Mouse (Mus musculus) liver, embryonic 16.5 days (tissue): ENCODE results near the gene Kalrn. TPM values are rescaled to one million over a fixed set of nuclear protein-coding genes. Genes with fewer than 3 reads are reported as not detected.

Experiments used
- ATAC-seq: fragments of 200-750 bp; cut with Nextera tagmentation; 2 replicates; pipeline ENCODE4 v1.8.0; 2017; ENCODE audit warnings: low read depth, mild to moderate bottlenecking, moderate number of reproducible peaks, moderate library complexity
- H3K27ac ChIP-seq: fragments of 300-500 bp; sonication (generic); 2 replicates; pipeline ENCODE4 v1.5.1; 2014; ENCODE audit warnings: mild to moderate bottlenecking, low read length
- H3K27me3 ChIP-seq: fragments of 300-500 bp; sonication (generic); 2 replicates; pipeline ENCODE4 v1.6.1; 2014; ENCODE audit warnings: low read depth, low read length, mixed read lengths; ENCODE audit not compliant: control insufficient read depth, insufficient read depth
- H3K36me3 ChIP-seq: fragments of 300-500 bp; sonication (generic); 2 replicates; pipeline ENCODE4 v1.6.1; 2014; ENCODE audit warnings: mild to moderate bottlenecking; ENCODE audit not compliant: control insufficient read depth, insufficient read depth
- H3K4me1 ChIP-seq: fragments of 300-500 bp; sonication (generic); 2 replicates; pipeline ENCODE4 v1.6.1; 2014; ENCODE audit warnings: low read depth, low read length, mixed read lengths; ENCODE audit not compliant: control insufficient read depth
- H3K4me2 ChIP-seq: fragments of 300-500 bp; sonication (generic); 2 replicates; pipeline ENCODE4 v1.6.1; 2014; ENCODE audit warnings: low read depth, low read length, mixed read lengths
- H3K4me3 ChIP-seq: fragments of 300-500 bp; sonication (generic); 2 replicates; pipeline ENCODE4 v1.5.1; 2014; ENCODE audit warnings: low read depth, mild to moderate bottlenecking, low read length
- H3K9ac ChIP-seq: fragments of 300-500 bp; sonication (generic); 2 replicates; pipeline ENCODE4 v1.6.1; 2014; ENCODE audit warnings: low read depth, low read length
- H3K9me3 ChIP-seq: fragments of 300-500 bp; sonication (generic); replicated peaks from 2 replicates; pipeline ENCODE4 v1.6.1; 2016; ENCODE audit warnings: low read length; ENCODE audit not compliant: control insufficient read depth
- WGBS: fragments of 180-500 bp; shearing (Covaris S2); extraction: QIAGEN DNeasy Blood & Tissue Kit; methylation state at CpG from one replicate; pipeline ENCODE4 v1.1.7; 2014; ENCODE audit not compliant: insufficient replicate concordance; 5-methylcytosine and 5-hydroxymethylcytosine counted together
- polyA plus RNA-seq: library from polyadenylated mRNA; unstranded; fragments of >200 nt; fragmentation: Nextera tagmentation; extraction: Ambion mirVana; gene quantifications from 2 replicates; pipeline ENCODE4 v1.2.1, GENCODE M21; 2015

Gene Kalrn
- polyA plus RNA-seq: 9.9 and 11.2 TPM in 2 replicates

GRCm38 (mm10) chr16:34573151-34573802 is at the start of gene Kalrn:
Gene Kalrn (minus strand): TSS chr16:34573532.
- Histone ChIP-seq H3K27ac (no peak within 1 kb of the TSS), H3K9ac (peak within 1 kb of the TSS; percentile 52; the same call in 1 of the 2 replicates), H3K9me3 (no peaks in the 10 kb centered on the region), H3K36me3 (no peaks in the 10 kb centered on the region), H3K4me3 (peak within 1 kb of the TSS; percentile 61), H3K27me3 (peaks cover 51% of the 10 kb centered on the region), H3K4me1 (no peaks in the 10 kb centered on the region; the same call in 1 of the 2 replicates), H3K4me2 (peak within 1 kb of the TSS; percentile 71)
- under 1% methylated on average over 57 of the region's 84 CpGs for WGBS
- ATAC-seq: peak; percentile 74

- no peak for ATAC-seq
- 50% methylated on average over 2 of the region's 2 CpGs for WGBS
- Histone ChIP-seq H3K27ac (no peak overlapping the region), H3K4me3 (no peak overlapping the region), H3K36me3 (no peaks in the 10 kb centered on the region), H3K4me1 (no peaks in the 10 kb centered on the region), H3K27me3 (no peaks in the 10 kb centered on the region), H3K9ac (no peak overlapping the region), H3K9me3 (no peaks in the 10 kb centered on the region), H3K4me2 (no peak overlapping the region)
Observed at GRCm38 (mm10) chr16:34614021-34614420, 40.7 kb upstream of the Kalrn start.

GRCm38 (mm10) chr16:34610137-34610536 is 36.8 kb upstream of the Kalrn start:
- Histone ChIP-seq H3K36me3 (no peaks in the 10 kb centered on the region), H3K27me3 (no peaks in the 10 kb centered on the region), H3K27ac (no peak overlapping the region), H3K9ac (no peak overlapping the region), H3K9me3 (no peaks in the 10 kb centered on the region), H3K4me1 (no peaks in the 10 kb centered on the region; the same call in 1 of the 2 replicates), H3K4me3 (no peak overlapping the region), H3K4me2 (no peak overlapping the region)
- 36% methylated on average over 1 of the region's 1 CpGs for WGBS
- no peak for ATAC-seq

GRCm38 (mm10) chr16:34605679-34606078 is 32.3 kb upstream of the Kalrn start:
- whole genome bisulfite sequencing: 14% methylated on average over 3 of the region's 3 CpGs
- Histone ChIP-seq H3K4me3 (no peak overlapping the region), H3K9ac (no peak overlapping the region), H3K9me3 (no peaks in the 10 kb centered on the region), H3K27me3 (no peaks in the 10 kb centered on the region), H3K4me1 (no peaks in the 10 kb centered on the region; the same call in 1 of the 2 replicates), H3K27ac (no peak overlapping the region), H3K36me3 (no peaks in the 10 kb centered on the region), H3K4me2 (no peak overlapping the region)
- ATAC-seq: no peak; the same call in 1 of the 2 replicates

- WGBS: 46% methylated on average over 6 of the region's 6 CpGs
- Histone ChIP-seq H3K36me3 (no peaks in the 10 kb centered on the region), H3K9me3 (no peaks in the 10 kb centered on the region), H3K4me1 (no peaks in the 10 kb centered on the region; the same call in 1 of the 2 replicates), H3K27ac (no peak overlapping the region), H3K4me3 (no peak overlapping the region), H3K27me3 (no peaks in the 10 kb centered on the region), H3K4me2 (no peak overlapping the region), H3K9ac (no peak overlapping the region)
- no peak for ATAC-seq
Observed at GRCm38 (mm10) chr16:34603854-34604253, 30.5 kb upstream of the Kalrn start.

GRCm38 (mm10) chr16:34603076-34603475 is 29.7 kb upstream of the Kalrn start:
- no peak overlapping the region for H3K4me2 ChIP-seq
- no peaks in the 10 kb centered on the region for H3K9me3 ChIP-seq
- H3K4me1 ChIP-seq: no peaks in the 10 kb centered on the region; the same call in 1 of the 2 replicates
- H3K4me3 ChIP-seq: no peak overlapping the region
- no peak overlapping the region for H3K27ac ChIP-seq
- ATAC-seq: no peak
- no peaks in the 10 kb centered on the region for H3K36me3 ChIP-seq
- 57% methylated on average over 4 of the region's 4 CpGs for WGBS
- H3K27me3 ChIP-seq: no peaks in the 10 kb centered on the region
- no peak overlapping the region for H3K9ac ChIP-seq

GRCm38 (mm10) chr16:34601954-34602353 is 28.6 kb upstream of the Kalrn start:
- Histone ChIP-seq H3K4me2 (no peak overlapping the region), H3K9ac (no peak overlapping the region), H3K9me3 (no peaks in the 10 kb centered on the region), H3K4me1 (no peaks in the 10 kb centered on the region; the same call in 1 of the 2 replicates), H3K27ac (no peak overlapping the region), H3K4me3 (no peak overlapping the region), H3K27me3 (no peaks in the 10 kb centered on the region), H3K36me3 (no peaks in the 10 kb centered on the region)
- WGBS: 63% methylated on average over 4 of the region's 4 CpGs
- ATAC-seq: no peak

- Histone ChIP-seq H3K9me3 (no peaks in the 10 kb centered on the region), H3K9ac (no peak overlapping the region), H3K4me1 (no peaks in the 10 kb centered on the region), H3K4me3 (no peak overlapping the region), H3K27me3 (no peaks in the 10 kb centered on the region), H3K4me2 (no peak overlapping the region), H3K36me3 (no peaks in the 10 kb centered on the region), H3K27ac (no peak overlapping the region)
- ATAC-seq: no peak
- 13% methylated on average over 3 of the region's 3 CpGs for WGBS
Observed at GRCm38 (mm10) chr16:34595294-34595693, 22.0 kb upstream of the Kalrn start.

GRCm38 (mm10) chr16:34594597-34595262 is 21.4 kb upstream of the Kalrn start:
- WGBS: 51% methylated on average over 8 of the region's 8 CpGs
- H3K9ac ChIP-seq: no peak overlapping the region
- no peak for ATAC-seq
- H3K4me3 ChIP-seq: no peak overlapping the region
- H3K4me1 ChIP-seq: no peaks in the 10 kb centered on the region
- no peaks in the 10 kb centered on the region for H3K9me3 ChIP-seq
- no peaks in the 10 kb centered on the region for H3K27me3 ChIP-seq
- H3K4me2 ChIP-seq: no peak overlapping the region
- no peak overlapping the region for H3K27ac ChIP-seq
- no peaks in the 10 kb centered on the region for H3K36me3 ChIP-seq
